Mouse (Mus musculus) frontal cortex, postnatal 10 days (tissue): ENCODE data around the gene Pdk1.

ENCODE experiments used
- DNase-seq, 2 experiments: peaks; one replicate each; pipeline ENCODE4 v3.0.0; 2022; ENCODE audit warnings: low spot score in 2 of 2, mixed read lengths in 1 of 2

Gene Pdk1

GRCm38 (mm10) chr2:71938716-71939393 lies 65.8 kb downstream of the Pdk1 start:
- DNase-seq = peak in 1 of 2 experiments; percentile 14

DNA sequence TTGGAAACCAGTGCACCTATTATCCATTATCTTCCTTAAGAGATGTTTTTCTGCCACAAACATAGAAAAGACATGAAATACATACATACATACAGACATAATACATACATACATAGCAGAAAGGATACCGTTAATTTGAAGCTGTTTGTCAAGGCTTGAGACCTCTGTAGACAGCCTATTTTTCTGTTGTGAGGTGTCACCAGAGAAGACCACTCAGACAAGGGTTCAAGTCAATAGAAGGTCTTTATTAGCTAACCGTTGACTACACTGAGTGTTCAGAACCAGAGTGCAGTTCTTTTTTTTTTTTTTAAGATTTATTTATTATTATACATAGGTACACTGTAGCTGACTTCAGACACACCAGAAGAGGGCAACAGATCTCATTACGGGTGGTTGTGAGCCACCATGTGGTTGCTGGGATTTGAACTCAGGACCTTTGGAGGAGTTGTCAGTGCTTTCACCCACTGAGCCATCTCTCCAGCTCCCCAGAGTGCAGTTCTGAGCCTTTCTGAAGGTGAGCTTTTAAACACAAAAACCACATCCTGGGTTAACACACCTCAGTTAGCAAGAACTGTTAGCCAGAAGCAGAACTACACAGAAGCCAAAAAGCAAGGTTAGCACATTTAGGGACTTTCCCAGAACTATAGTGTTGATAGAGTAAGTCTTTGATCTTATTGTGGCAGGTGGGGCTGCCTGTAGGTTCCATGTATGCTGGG lies 68.1 kb downstream of the Pdk1 start:
- no peak for DNase-seq

GRCm38 (mm10) chr2:71941721-71942087 lies 68.7 kb downstream of the Pdk1 start:
- DNase-seq = no peak

DNA sequence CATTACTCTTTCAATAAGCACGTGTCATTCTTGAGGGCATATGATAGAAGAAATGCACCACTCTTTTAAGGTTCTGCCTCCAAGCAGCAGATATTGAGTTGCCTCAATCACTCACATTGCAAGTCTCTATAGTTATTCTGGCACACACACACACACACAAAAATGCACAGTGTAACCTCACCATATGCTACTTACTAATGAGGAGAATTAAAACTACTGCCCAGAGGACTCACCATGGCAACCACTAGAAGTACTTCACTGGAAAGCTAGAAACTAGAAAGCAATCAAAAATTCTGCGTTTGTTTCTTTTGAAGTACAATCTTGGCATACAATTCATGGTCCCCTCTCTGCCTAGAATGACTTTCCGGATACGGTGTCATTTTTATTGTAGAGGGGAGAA lies 78.2 kb downstream of the Pdk1 start:
- no peak for DNase-seq
